27 mouse cellular contexts compared by ENCODE assay signal in genomic region chr3:154101671-154102070, GRCm38 (mm10).
"Had no signal": no experiment of that assay in that cellular context is flagged by ENCODE, and none has a peak within 500 bp of the region (broad histone marks: within the 10 kb centered on the region; RNA-seq: fewer than 3 reads in every experiment).

No protein-coding gene starts in this region.

- H3K36me3 ChIP-seq: embryonic facial prominence, embryonic 10.5 days; embryonic facial prominence, embryonic 12.5 days; embryonic facial prominence, embryonic 13.5 days; embryonic facial prominence, embryonic 15.5 days; forebrain, embryonic 10.5 days; forebrain, embryonic 12.5 days; forebrain, embryonic 15.5 days had no signal

- H3K4me3 ChIP-seq: embryonic facial prominence, embryonic 10.5 days; embryonic facial prominence, embryonic 12.5 days; embryonic facial prominence, embryonic 13.5 days; embryonic facial prominence, embryonic 15.5 days; erythroblast, embryonic 14.5 days; forebrain, embryonic 10.5 days; forebrain, embryonic 12.5 days; forebrain, embryonic 13.5 days; forebrain, embryonic 15.5 days; gastrocnemius, adult 2 months had no signal

- H3K27me3 ChIP-seq: embryonic facial prominence, embryonic 12.5 days; embryonic facial prominence, embryonic 13.5 days; embryonic facial prominence, embryonic 15.5 days; forebrain, embryonic 12.5 days; forebrain, embryonic 13.5 days; forebrain, embryonic 15.5 days had no signal

- H3K27ac ChIP-seq: embryonic facial prominence, embryonic 10.5 days; embryonic facial prominence, embryonic 12.5 days; embryonic facial prominence, embryonic 13.5 days; embryonic facial prominence, embryonic 15.5 days; forebrain, embryonic 10.5 days; forebrain, embryonic 12.5 days; forebrain, embryonic 13.5 days; forebrain, embryonic 15.5 days; gastrocnemius, adult 2 months had no signal

- H3K9ac ChIP-seq: embryonic facial prominence, embryonic 12.5 days; embryonic facial prominence, embryonic 13.5 days; embryonic facial prominence, embryonic 15.5 days; forebrain, embryonic 12.5 days; forebrain, embryonic 13.5 days; forebrain, embryonic 15.5 days; forebrain, postnatal 0 days had no signal

- ATAC-seq: forebrain, embryonic 13.5 days; forebrain, embryonic 14.5 days; forebrain, embryonic 15.5 days; forebrain, embryonic 16.5 days; forebrain, postnatal 0 days had no signal

- H3K4me1 ChIP-seq: embryonic facial prominence, embryonic 10.5 days; embryonic facial prominence, embryonic 12.5 days; embryonic facial prominence, embryonic 13.5 days; embryonic facial prominence, embryonic 15.5 days; forebrain, embryonic 12.5 days; forebrain, embryonic 15.5 days had no signal

- DNase-seq: cerebellum, adult 2 months; cerebellum, adult 8-10 months; cerebellum, adult 9-10 months; cerebellum, adult 9-11 months; cerebellum, postnatal 10 days; cerebellum, postnatal 14 days; cerebellum, postnatal 25 days; cerebellum, postnatal 36 days; embryo, embryonic 11 days; forebrain, postnatal 0 days; gastrocnemius, adult 2 months; gastrocnemius, postnatal 10 days; gastrocnemius, postnatal 14 days; gastrocnemius, postnatal 25 days; gastrocnemius, postnatal 36 days; heart, adult 18-20 months had no signal

- H3K9me3 ChIP-seq: embryonic facial prominence, embryonic 10.5 days; embryonic facial prominence, embryonic 12.5 days; embryonic facial prominence, embryonic 13.5 days; embryonic facial prominence, embryonic 15.5 days; forebrain, embryonic 12.5 days; forebrain, embryonic 13.5 days; forebrain, embryonic 15.5 days had no signal
